Mouse (Mus musculus): ENCODE results near the gene Plb1. TPM values are rescaled to one million over a fixed set of nuclear protein-coding genes. Genes with fewer than 3 reads are reported as not detected.

The Plb1 gene
- total RNA-seq, 2 experiments from 2014 or later = 0.29 to 0.33 TPM

- DNase-seq (ENCODE audit: low spot score in 2 of 2) = no peak
Observed at GRCm38 (mm10) chr5:32243286-32243885, 10.9 kb downstream of the Plb1 start.

- DNase-seq (ENCODE audit: low spot score in 2 of 2) = no peak
Observed at GRCm38 (mm10) chr5:32245385-32245784, 12.9 kb downstream of the Plb1 start.

GRCm38 (mm10) chr5:32260751-32261150 is 28.2 kb downstream of the Plb1 start:
- DNase-seq (ENCODE audit: low spot score in 2 of 2) = no peak

- no peak for DNase-seq (ENCODE audit: low spot score in 2 of 2)
Observed at GRCm38 (mm10) chr5:32261251-32261650, 28.7 kb downstream of the Plb1 start.

- no peak for DNase-seq (ENCODE audit: low spot score in 2 of 2)
Observed at GRCm38 (mm10) chr5:32262534-32262933, 30.0 kb downstream of the Plb1 start.

- DNase-seq (ENCODE audit: low spot score in 2 of 2) = no peak
Observed at GRCm38 (mm10) chr5:32272502-32272901, 40.0 kb downstream of the Plb1 start.

- DNase-seq (ENCODE audit: low spot score in 2 of 2) = no peak
Observed at GRCm38 (mm10) chr5:32278000-32278694, 45.6 kb downstream of the Plb1 start.

GRCm38 (mm10) chr5:32280066-32280465 is 47.6 kb downstream of the Plb1 start:
- no peak for DNase-seq (ENCODE audit: low spot score in 2 of 2)

GRCm38 (mm10) chr5:32282345-32282744 is 49.8 kb downstream of the Plb1 start:
- DNase-seq (ENCODE audit: low spot score in 2 of 2) = no peak

GRCm38 (mm10) chr5:32283457-32283856 is 50.9 kb downstream of the Plb1 start:
- no peak for DNase-seq (ENCODE audit: low spot score in 2 of 2)

- no peak for DNase-seq (ENCODE audit: low spot score in 2 of 2)
Observed at GRCm38 (mm10) chr5:32286315-32286714, 53.8 kb downstream of the Plb1 start.

- DNase-seq (ENCODE audit: low spot score in 2 of 2) = no peak
Observed at GRCm38 (mm10) chr5:32288021-32288420, 55.5 kb downstream of the Plb1 start.

GRCm38 (mm10) chr5:32291316-32291715 is 58.8 kb downstream of the Plb1 start:
- DNase-seq (ENCODE audit: low spot score in 2 of 2) = no peak

- peak; percentile 46 to 49 for DNase-seq (ENCODE audit: low spot score in 2 of 2)
Observed at GRCm38 (mm10) chr5:32302991-32303921, 70.7 kb downstream of the Plb1 start.

- no peak for DNase-seq (ENCODE audit: low spot score in 2 of 2)
Observed at GRCm38 (mm10) chr5:32307106-32307505, 74.6 kb downstream of the Plb1 start.

- no peak for DNase-seq (ENCODE audit: low spot score in 2 of 2)
Observed at GRCm38 (mm10) chr5:32308647-32309046, 76.1 kb downstream of the Plb1 start.

GRCm38 (mm10) chr5:32309714-32310113 is 77.2 kb downstream of the Plb1 start:
- DNase-seq (ENCODE audit: low spot score in 2 of 2) = no peak

GRCm38 (mm10) chr5:32310802-32311201 is 78.3 kb downstream of the Plb1 start:
- DNase-seq (ENCODE audit: low spot score in 2 of 2) = no peak

GRCm38 (mm10) chr5:32311589-32312166 is 79.2 kb downstream of the Plb1 start:
- no peak for DNase-seq (ENCODE audit: low spot score in 2 of 2)

- DNase-seq (ENCODE audit: low spot score in 2 of 2) = no peak
Observed at GRCm38 (mm10) chr5:32313671-32314070, 81.2 kb downstream of the Plb1 start.

- DNase-seq (ENCODE audit: low spot score in 2 of 2) = no peak
Observed at GRCm38 (mm10) chr5:32314731-32315130, 82.2 kb downstream of the Plb1 start.

Measured in adrenal gland, adult 18-20 months (tissue).